Mouse (Mus musculus) frontal cortex, adult 2 months (tissue): ENCODE measurements around the gene Dst. TPM values are rescaled to one million over a fixed set of nuclear protein-coding genes. Genes with fewer than 3 reads are reported as not detected.
"Not testable (repeated sequence)": the region's sequence is repeated elsewhere in the genome, so short reads cannot be mapped to it uniquely, and the experiment has no call there.

Experiments
- DNase-seq, 2 experiments: peaks; one replicate each; pipeline ENCODE4 v3.0.0; 2022; ENCODE audit warnings: low spot score in 1 of 2; ENCODE audit errors: extremely low spot score in 1 of 2
- polyA plus RNA-seq: library from polyadenylated mRNA; depleted of rRNA; stranded (reverse); fragments of >200 nt; gene quantifications from 2 replicates; pipeline ENCODE4 v1.2.3, GENCODE M21; 2012

Gene Dst
- polyA plus RNA-seq, 1 experiment, result 80.9 TPM

GRCm38 (mm10) chr1:34273922-34274321 is 365.9 kb downstream of the Dst start:
- DNase-seq, result no peak

- DNase-seq, result no peak
Measured at GRCm38 (mm10) chr1:34275787-34276186, 367.8 kb downstream of the Dst start.

- DNase-seq, result no peak
Measured at GRCm38 (mm10) chr1:34276756-34277155, 368.7 kb downstream of the Dst start.

- no peak for DNase-seq
Measured at GRCm38 (mm10) chr1:34277259-34277658, 369.2 kb downstream of the Dst start.

GRCm38 (mm10) chr1:34283502-34283901 is 375.5 kb downstream of the Dst start:
- DNase-seq, result no peak

GRCm38 (mm10) chr1:34284979-34285378 is 377.0 kb downstream of the Dst start:
- DNase-seq, result no peak

GRCm38 (mm10) chr1:34287731-34288130 is 379.7 kb downstream of the Dst start:
- DNase-seq, result no peak

- DNase-seq, result no peak
Measured at GRCm38 (mm10) chr1:34288181-34288580, 380.2 kb downstream of the Dst start.

- no peak for DNase-seq
Measured at GRCm38 (mm10) chr1:34288721-34289471, 380.9 kb downstream of the Dst start.

- DNase-seq, result no peak
Measured at GRCm38 (mm10) chr1:34289472-34289748, 381.4 kb downstream of the Dst start.

- DNase-seq, result no peak
Measured at GRCm38 (mm10) chr1:34290321-34290720, 382.3 kb downstream of the Dst start.

GRCm38 (mm10) chr1:34293198-34293597 is 385.2 kb downstream of the Dst start:
- DNase-seq, result no peak

- DNase-seq, result no peak
Measured at GRCm38 (mm10) chr1:34297636-34298035, 389.6 kb downstream of the Dst start.

- peak in 1 of 2 experiments; percentile 68 for DNase-seq
Measured at GRCm38 (mm10) chr1:34298631-34299184, 390.7 kb downstream of the Dst start.

- no peak for DNase-seq
Measured at GRCm38 (mm10) chr1:34299507-34299906, 391.5 kb downstream of the Dst start.

- no peak for DNase-seq
Measured at GRCm38 (mm10) chr1:34300309-34300980, 392.4 kb downstream of the Dst start.

- DNase-seq, result no peak
Measured at GRCm38 (mm10) chr1:34304227-34304626, 396.2 kb downstream of the Dst start.

GRCm38 (mm10) chr1:34306741-34307140 is 398.7 kb downstream of the Dst start:
- DNase-seq, result no peak

GRCm38 (mm10) chr1:34307191-34307590 is 399.2 kb downstream of the Dst start:
- DNase-seq, result no peak

- not testable (repeated sequence) for DNase-seq
Measured at GRCm38 (mm10) chr1:34308841-34309240, 400.8 kb downstream of the Dst start.

GRCm38 (mm10) chr1:34309396-34309795 is 401.4 kb downstream of the Dst start:
- no peak for DNase-seq
